Mouse (Mus musculus) right cerebral cortex, adult 18-20 months (tissue): ENCODE measurements around the gene Crip1.

ENCODE experiments used
- DNase-seq: peaks from one replicate; pipeline ENCODE4 v3.0.0; 2022; ENCODE audit warnings: mixed read lengths

Crip1 gene

DNA sequence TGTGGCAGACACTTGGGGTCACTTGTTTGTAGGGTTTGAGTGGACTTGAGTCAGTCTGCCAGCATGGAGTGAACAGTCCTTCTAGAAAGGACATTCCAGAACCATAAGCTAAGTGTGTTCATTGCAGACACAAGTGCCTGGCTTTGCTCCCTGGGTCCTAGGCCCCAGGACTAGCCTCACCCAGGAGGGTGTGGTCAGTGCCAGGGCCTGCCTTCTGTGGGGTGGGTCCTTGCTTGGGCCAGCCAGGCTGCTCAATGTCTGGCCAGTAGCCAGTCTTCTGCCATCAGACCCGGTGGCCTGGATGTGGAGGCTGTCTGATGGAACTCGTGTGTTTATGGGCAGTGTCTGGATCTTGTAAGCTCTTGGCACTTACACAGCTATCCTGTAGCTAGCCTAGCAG lies 13.5 kb upstream of the Crip1 start:
- DNase-seq = peak; percentile 44

- no peak for DNase-seq
Measured at GRCm38 (mm10) chr12:113133260-113133659, 12.9 kb upstream of the Crip1 start.

DNA sequence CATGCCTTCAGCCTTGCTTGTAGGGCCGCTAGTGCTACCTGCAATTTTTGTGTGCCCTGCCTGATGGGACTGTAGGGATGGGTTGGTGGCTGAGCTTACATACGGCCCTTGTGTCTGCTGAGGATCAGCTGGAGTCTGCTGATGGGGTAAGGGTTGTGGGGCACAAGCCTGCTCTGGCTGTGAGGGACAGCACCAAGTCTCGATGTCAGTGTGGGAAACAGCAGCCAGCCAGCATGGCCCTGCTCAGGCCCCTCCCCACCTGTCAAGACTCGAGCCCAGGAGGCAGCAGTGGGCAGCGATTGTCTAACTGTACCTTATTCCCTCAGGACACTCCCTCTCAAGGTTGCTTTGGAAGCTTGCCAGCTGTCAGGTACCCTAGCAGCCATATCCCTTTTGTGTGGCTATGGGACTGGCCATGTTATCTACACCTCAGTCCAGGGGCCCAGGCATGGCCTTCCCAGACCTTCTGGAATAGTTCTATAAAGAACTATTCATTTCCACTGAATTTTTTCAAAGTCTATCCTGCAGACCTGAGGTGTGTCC lies 12.2 kb upstream of the Crip1 start:
- no peak for DNase-seq

- no peak for DNase-seq
Measured at GRCm38 (mm10) chr12:113134502-113134901, 11.6 kb upstream of the Crip1 start.

- no peak for DNase-seq
Measured at GRCm38 (mm10) chr12:113135401-113135800, 10.7 kb upstream of the Crip1 start.

DNA sequence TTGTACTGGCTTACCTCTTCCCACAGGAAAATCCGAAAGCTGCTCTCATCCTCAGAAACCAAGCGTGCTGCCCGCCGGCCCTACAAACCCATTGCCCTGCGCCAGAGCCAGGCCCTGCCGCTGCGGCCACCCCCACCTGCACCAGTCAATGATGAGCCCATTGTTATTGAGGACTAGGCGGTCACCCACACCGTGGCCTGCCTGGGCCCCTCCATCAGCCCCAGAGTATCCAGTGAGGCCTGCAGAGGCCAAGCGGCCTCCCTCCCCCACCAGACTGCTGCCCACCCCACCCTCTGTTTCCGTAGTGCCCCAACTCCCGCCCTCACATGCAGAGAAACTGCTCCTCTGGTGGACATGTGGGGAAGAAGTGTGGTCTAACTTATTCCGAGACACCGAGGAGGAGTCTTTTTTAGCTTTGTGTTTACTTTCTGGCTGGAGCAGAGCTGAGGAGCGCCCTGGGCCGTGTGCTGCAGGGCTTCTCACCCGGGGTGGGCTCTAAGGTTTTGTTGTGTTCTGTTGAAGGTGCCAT lies 9.6 kb upstream of the Crip1 start:
- DNase-seq = no peak

- no peak for DNase-seq
Measured at GRCm38 (mm10) chr12:113137260-113138213, 8.6 kb upstream of the Crip1 start.

DNA sequence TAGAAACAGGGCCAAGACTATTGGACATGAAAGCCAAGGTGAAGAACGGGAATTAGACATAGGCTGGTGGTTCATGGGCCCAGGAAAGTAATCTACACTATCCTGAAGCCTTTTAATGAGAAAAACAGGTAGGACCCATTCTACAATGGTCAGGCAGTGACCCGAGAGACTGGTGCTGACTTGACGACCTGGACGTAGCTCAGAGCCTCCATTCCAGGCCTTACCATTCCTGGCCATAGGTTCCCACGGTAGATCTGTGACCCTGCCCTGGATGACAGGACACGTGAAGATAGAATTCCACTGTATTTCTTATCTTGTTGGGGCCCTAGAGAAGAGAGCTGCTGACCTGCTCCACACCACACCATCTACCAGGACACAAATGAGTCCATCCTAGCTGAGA lies 7.8 kb upstream of the Crip1 start:
- no peak for DNase-seq

GRCm38 (mm10) chr12:113138901-113139864 lies 6.9 kb upstream of the Crip1 start:
- no peak for DNase-seq

DNA sequence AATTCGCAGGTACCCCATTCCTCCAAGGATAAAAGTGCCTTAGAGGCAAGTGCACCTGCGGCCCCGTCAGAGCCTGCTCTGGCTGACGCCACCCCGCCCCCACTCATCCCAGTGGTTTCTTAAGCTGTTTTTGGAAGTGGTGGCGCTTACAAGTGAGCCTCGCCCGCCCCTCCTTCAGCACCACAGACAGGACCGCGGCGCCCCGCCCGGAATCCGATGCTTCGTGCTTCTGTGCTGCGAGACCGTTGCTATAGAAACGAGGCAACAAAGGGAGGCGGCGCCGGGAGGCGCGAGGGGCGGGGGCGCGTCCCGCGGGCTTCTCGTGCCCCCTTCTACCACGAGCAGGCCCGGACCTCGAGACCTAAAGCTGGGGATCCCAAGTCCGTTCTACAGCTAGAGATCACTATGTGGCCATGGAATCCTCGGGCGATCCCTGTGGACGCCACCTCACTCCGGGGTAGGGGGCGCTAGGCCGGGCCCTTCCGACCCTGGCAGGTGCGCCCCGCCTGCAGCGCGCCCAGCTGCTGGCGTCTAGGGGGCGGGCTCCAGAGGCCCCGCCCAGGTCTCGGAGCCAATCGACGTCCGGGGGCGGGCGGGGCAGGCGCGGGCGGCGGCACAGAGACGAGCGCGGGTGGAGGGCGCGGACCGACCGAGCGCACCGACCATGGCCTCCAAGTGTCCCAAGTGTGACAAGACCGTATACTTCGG lies 6.1 kb upstream of the Crip1 start, which contains the start of gene Crip2:
Gene Crip2, plus strand, starts transcription at position 329 of the 708 bp plus-strand sequence.
- peak; percentile 96 for DNase-seq

GRCm38 (mm10) chr12:113140616-113141411 lies 5.3 kb upstream of the Crip1 start:
- DNase-seq = no peak

GRCm38 (mm10) chr12:113141531-113141973 lies 4.6 kb upstream of the Crip1 start:
- DNase-seq = peak; percentile 60

GRCm38 (mm10) chr12:113142021-113142975 lies 3.8 kb upstream of the Crip1 start:
- DNase-seq = peak; percentile 56

DNA sequence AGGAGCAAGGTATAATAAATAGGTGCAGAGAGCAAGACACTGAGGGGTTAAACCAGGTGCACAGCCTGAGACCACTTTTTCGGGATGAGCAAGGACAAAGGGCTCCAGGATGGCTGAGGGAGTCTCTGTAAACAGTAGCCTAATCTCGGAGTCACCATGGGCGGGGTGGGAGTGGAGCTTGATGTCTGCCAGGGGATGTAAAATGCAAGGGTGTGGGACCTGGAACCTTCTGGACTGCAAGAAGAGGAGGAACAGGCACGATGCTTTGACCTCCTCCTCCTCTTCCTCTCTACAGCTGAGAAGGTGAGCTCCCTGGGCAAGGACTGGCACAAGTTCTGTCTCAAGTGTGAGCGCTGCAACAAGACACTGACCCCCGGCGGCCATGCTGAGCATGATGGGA lies 3.0 kb upstream of the Crip1 start:
- DNase-seq = no peak

GRCm38 (mm10) chr12:113144001-113144756 lies 1.9 kb upstream of the Crip1 start:
- peak; percentile 47 for DNase-seq

- DNase-seq = no peak
Measured at GRCm38 (mm10) chr12:113144886-113145285, 1.2 kb upstream of the Crip1 start.

- DNase-seq = no peak
Measured at GRCm38 (mm10) chr12:113145591-113145990, 525 bp upstream of the Crip1 start.

DNA sequence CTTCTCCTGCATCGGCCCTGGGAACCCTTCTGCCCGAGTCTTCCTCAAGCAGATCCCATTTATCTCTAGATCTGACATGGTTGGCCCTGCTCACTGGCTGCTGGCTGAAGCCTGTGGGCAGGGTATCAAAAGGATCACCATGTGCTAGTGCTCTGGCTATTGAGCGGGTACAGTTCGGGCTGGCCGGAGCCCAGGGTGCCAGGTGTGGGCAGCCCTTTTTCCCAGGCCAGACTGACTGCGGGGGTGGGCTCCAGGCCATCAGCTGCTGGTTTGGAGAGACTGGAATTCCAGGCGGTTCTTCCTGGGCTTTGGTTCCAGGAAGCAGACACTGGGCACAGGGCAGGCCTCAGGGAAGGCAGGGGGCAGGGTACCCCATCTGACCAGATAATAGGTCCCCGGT lies 1.4 kb downstream of the Crip1 start:
- DNase-seq = no peak

GRCm38 (mm10) chr12:113148381-113149035 lies 2.4 kb downstream of the Crip1 start:
- DNase-seq = no peak
